Mouse (Mus musculus): ENCODE data around the gene Krtap19-2. TPM values are rescaled to one million over a fixed set of nuclear protein-coding genes. Genes with fewer than 3 reads are reported as not detected.

Gene Krtap19-2
- polyA plus RNA-seq (2017; shearing (Covaris generic)): not detected

DNA sequence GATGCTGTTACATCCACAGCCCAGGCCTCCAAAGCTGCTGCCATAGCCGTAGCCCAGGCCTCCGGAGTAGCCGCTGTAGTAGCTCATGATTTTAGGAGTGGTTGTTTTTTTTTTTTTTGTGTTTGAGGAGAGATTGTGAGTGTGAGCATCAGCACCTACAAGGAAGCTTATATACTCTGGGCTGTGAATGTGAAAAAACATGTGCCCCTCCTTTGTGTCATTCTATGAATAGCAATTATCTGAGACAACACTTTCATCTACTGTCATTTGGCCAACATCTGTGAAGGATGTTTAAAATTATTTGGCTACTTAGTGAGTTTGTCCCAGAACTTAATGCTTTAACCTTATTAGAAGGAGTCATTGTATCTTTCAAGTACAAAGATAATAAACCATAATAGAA is at the start of gene Krtap19-2:
Krtap19-2 (minus strand) TSS at position 101 of the 400 bp plus-strand sequence.
- ATAC-seq: no peak

DNA sequence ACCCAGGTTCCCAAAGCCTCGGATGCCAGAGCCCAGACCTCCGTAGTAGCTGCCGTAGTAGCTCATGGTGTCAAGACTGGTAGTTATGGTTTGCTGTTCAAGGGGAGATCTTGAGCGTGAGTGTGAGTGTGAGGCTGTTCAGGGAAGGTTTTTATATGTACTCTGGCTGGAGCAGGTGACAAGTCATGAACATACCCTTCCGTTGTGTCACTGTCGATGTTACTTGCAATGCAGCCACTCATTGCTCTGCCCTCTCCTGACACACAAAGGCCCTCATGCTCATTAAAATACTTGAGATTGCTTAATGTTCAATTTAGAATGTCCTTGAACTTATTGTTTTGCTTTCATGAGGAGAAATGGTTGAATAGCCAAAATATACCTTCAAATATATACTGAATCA is 22.3 kb upstream of the Krtap19-2 start, which contains the start of gene Krtap19-5:
Krtap19-5 (minus strand) TSS at position 101 of the 400 bp plus-strand sequence.
- no peak for ATAC-seq

DNA sequence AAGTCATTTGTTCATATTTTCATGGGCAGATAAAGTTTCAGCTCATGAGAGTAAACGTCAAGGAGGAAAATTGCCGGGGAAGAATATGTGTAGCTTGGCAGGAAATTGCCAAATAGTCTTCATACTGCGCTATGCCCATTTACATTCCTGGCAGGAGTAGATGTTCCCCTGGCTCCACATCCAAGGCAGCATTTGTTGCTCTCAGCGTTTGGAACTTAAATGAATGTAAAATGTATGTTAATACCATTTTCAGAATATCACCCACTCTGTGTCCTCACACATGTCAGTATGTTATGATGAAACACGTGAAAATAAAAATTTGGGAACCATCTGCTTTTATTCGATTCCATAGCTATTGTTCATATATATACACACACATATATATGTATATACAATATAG is 12.8 kb upstream of the Krtap19-2 start:
- ATAC-seq: no peak

DNA sequence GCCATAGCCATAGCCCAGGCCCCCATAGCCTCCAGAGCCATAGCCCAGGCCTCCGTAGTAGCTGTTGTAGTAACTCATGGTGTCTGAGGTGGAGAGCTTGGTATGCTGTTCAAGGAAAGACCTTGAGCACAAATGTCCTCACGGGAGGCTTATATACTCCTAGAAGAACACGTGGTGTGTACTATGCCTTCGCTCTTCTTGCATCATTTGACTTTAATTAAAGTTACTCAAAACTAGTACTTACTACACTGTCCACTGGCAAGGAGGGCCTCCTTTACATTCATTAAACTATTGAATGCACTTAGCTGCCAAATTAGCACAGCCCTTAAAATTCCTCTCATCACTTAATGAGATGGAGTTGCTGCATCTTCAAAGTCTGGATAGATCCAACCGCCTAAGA is 10.9 kb upstream of the Krtap19-2 start, which contains the start of gene Krtap19-4:
Krtap19-4 (minus strand) TSS at position 101 of the 400 bp plus-strand sequence.
- no peak for ATAC-seq

DNA sequence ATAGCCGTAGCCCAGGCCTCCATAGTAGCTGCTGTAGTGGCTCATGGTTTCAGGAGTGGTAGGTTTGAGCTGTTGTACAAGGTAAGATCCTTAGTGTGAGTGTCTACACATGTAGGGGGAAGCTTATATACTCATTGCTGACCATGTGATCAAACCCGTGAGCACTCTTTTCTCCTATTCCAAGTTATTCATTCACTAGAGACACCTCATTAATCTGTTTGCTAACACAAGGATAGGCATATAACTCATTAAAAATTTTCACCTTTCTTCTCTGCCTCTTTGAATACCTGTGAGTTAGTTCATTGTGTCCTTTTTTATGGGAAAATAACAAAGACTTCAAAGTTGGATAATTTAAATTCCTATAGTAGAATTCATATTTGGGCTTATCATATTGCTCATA is 3.9 kb upstream of the Krtap19-2 start, which contains the start of gene Krtap19-3:
Krtap19-3 (minus strand) TSS at position 101 of the 400 bp plus-strand sequence.
- no peak for ATAC-seq

DNA sequence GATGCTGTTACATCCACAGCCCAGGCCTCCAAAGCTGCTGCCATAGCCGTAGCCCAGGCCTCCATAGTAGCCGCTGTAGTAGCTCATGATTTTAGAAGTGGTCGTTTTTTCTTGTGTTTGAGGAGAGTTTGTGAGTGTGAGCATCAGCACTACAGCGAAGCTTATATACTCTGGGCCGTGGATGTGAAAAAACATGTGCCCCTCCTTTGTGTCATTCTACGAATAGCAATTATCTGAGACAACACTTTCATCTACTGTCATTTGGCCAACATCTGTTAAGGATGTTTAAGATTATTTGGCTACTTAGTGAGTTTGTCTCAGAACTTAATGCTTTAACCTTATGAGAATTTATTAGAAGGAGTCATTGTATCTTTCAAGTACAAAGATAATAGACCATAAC is 4.8 kb downstream of the Krtap19-2 start, which contains the start of gene Krtap19-1:
Krtap19-1 (minus strand) TSS at position 101 of the 400 bp plus-strand sequence.
- ATAC-seq: no peak

DNA sequence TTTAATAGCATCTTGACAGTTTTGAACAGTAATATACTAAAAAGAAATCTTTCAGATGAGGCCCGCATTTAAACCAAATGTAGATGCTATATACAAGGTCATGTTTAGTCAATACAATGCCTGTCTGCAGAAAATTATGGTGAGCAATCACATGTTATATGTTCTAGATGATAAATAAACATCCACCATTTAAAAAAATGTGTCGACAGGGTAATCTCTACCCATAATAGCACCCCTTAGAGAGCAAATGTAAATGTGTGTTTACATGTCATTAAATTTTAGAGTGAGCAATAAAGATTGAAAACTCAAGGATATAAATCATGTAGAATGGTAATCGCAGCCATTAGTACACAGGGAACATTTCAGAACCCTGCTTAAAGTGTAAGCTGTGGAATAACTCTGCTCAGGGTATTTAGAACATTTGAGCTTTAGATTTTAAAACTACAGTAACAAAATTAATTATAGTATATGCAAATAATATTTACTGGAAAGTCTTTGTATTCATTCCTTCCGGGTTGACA is 9.1 kb downstream of the Krtap19-2 start:
- ATAC-seq: no peak

DNA sequence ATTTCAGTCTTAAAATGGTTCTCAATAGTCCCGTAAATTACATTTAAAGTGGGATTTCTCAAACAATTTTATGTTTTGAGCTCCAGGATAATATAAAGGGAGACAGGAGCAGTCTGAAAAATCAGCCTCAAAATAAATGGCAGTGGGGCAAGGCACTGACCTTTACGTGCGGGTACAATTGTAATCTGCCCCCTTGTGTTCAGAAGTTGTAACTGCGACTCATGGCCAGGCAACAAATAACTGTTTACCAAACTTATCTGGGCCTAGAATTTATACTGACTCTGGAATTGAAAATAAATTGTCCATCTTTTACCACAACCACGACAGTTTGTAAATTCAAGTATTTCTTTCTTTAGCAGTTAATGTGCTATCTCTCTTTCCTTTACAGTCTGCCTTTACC is 22.6 kb downstream of the Krtap19-2 start:
- ATAC-seq: no peak

DNA sequence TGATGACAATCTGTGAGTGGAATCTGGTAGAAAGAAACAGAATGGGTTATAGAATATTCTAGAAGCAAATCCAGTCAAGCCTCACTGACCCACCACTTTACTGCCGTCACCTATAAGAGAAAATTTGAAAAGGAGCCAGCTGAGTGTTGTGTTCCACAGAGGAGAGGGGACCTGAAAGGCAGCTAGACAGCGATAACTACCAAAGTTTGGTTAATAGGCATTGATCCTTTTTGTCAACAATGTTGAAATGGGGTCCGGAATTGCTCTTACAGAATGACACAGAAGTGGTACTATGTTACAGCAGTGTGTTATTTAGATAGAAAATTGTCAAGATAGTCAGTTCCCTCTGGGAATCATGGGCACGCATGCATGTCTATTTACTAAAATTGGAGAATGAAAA is 25.5 kb downstream of the Krtap19-2 start:
- ATAC-seq: no peak

DNA sequence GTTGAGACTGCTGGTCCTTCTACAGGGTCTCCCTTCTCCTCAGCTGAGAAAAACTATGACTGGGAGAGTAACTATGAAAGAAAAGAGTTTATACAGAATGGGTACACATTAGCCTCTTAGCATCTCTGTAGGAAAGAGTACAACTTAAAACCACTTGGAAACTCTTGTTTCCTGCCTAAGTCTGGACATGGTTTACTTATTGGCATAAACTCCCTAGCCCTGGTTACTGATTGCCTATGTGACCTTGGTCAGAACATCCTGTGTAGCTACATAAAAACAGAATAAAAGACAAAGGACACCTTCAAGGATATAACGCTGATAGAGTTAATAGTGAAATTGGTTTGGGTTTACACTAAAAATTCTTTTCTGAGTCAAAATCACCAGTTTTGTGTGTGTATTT is 26.7 kb downstream of the Krtap19-2 start:
- ATAC-seq: no peak

DNA sequence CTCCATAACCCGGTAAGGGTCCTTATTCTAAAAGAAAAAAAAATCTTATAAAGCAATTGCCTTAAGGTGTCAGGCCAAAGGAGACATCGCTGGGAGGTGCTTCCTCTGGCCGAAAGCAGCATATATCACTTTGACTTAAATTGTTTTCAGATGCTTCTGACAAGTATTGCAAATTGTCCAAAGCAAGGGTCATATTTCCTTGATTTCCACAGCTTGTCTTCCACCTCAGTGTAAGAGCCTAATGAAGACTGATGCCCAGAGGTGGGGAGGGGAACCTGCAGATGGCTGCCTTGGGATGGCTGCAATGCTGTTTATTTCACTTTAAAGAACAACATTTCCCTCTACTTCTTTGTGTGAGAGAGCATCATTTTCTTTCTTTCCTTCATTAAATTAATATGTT is 47.1 kb downstream of the Krtap19-2 start:
- no peak for ATAC-seq

DNA sequence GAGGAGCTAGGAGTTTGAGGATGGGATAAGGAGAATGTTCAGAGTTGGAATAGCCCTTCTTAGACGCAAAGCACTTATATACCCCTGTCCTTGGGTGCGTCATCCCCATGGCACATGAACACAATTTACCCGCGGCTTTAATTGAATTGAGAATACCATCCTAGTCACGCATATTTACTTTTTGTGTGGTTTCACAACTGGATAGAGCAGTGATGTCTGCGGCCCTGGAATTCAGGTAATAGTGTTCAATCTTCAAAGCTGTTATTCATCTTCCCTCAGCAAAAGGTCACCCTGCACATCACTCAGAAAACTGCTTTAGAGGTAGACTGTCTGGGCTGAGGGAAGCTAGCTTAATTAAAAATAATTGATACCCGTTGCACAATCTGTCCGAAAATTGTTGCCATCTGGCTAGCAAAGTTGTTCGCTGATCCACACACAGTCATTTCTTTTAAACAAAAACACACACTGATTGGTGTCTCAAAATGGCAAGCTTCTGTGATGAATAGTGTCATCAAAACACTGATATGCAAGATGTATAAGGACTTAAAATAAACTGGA is 47.9 kb downstream of the Krtap19-2 start, which contains the start of gene Krtap14:
Krtap14 (minus strand) TSS at position 51 of the 558 bp plus-strand sequence.
- ATAC-seq: no peak

DNA sequence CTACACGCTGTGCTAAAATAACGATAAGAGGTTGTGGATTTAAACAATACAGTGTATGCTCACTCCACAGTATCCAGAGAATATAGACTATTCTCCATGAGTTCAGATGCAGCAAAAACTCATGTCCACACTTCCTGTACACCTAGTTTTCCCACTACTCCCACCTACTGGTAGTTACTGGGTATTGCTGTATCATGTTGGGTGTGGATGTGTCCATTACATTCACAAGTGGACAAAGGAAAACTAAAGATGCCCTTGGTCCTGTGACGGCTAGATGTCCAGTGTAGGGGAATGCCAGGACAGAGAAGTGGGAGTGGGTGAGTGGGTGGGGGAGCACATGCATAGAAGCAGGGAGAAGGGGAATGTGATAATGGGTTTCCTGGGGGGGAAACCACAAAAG is 50.3 kb downstream of the Krtap19-2 start:
- no peak for ATAC-seq

Other genes with a start within 250 kb of the Krtap19-2 start
- gene 2310079G19Rik, start 246.6 kb downstream of the Krtap19-2 start, polyA plus RNA-seq (2017; shearing (Covaris generic)): not detected
- not detected for gene Krtap26-1, start 226.5 kb downstream of the Krtap19-2 start, polyA plus RNA-seq (2017; shearing (Covaris generic))
- gene Krtap27-1, start 202.6 kb downstream of the Krtap19-2 start, polyA plus RNA-seq (2017; shearing (Covaris generic)): not detected
- gene 2310061N02Rik, start 166.3 kb downstream of the Krtap19-2 start, polyA plus RNA-seq (2017; shearing (Covaris generic)): not detected
- under 1 TPM in 1 of 2 experiments, not detected in 1; 0.77 TPM for gene Krtap13-1, start 145.4 kb downstream of the Krtap19-2 start, polyA plus RNA-seq (2017; shearing (Covaris generic))
- gene Krtap13, start 122.6 kb downstream of the Krtap19-2 start, polyA plus RNA-seq (2017; shearing (Covaris generic)): not detected
- not detected for gene 2310034C09Rik, start 115.4 kb downstream of the Krtap19-2 start, polyA plus RNA-seq (2017; shearing (Covaris generic))
- not detected for gene 2310057N15Rik, start 100.1 kb downstream of the Krtap19-2 start, polyA plus RNA-seq (2017; shearing (Covaris generic))
- not detected for gene Gm5965, start 96.4 kb downstream of the Krtap19-2 start, polyA plus RNA-seq (2017; shearing (Covaris generic))
- not detected for gene Gm20741, start 62.0 kb downstream of the Krtap19-2 start, polyA plus RNA-seq (2017; shearing (Covaris generic))
- gene Krtap15, start 54.1 kb downstream of the Krtap19-2 start, polyA plus RNA-seq (2017; shearing (Covaris generic)): not detected
- gene Krtap14, start 48.1 kb downstream of the Krtap19-2 start, polyA plus RNA-seq (2017; shearing (Covaris generic)): not detected
- gene Krtap19-1, start 4.9 kb downstream of the Krtap19-2 start, polyA plus RNA-seq (2017; shearing (Covaris generic)): not detected
- gene Krtap19-3, start 3.8 kb upstream of the Krtap19-2 start, polyA plus RNA-seq (2017; shearing (Covaris generic)): not detected
- not detected for gene Krtap19-4, start 10.8 kb upstream of the Krtap19-2 start, polyA plus RNA-seq (2017; shearing (Covaris generic))
- not detected for gene Krtap19-5, start 22.2 kb upstream of the Krtap19-2 start, polyA plus RNA-seq (2017; shearing (Covaris generic))
- gene Krtap19-9b, start 58.0 kb upstream of the Krtap19-2 start, polyA plus RNA-seq (2017; shearing (Covaris generic)): not detected
- gene Krtap16-3, start 88.6 kb upstream of the Krtap19-2 start, polyA plus RNA-seq (2017; shearing (Covaris generic)): not detected
- not detected for gene Krtap22-2, start 136.5 kb upstream of the Krtap19-2 start, polyA plus RNA-seq (2017; shearing (Covaris generic))
- not detected for gene Gm10229, start 141.0 kb upstream of the Krtap19-2 start, polyA plus RNA-seq (2017; shearing (Covaris generic))
- not detected for gene Krtap6-1, start 157.4 kb upstream of the Krtap19-2 start, polyA plus RNA-seq (2017; shearing (Covaris generic))
- gene Gm10228, start 167.2 kb upstream of the Krtap19-2 start, polyA plus RNA-seq (2017; shearing (Covaris generic)): not detected
- gene Krtap6-5, start 173.6 kb upstream of the Krtap19-2 start, polyA plus RNA-seq (2017; shearing (Covaris generic)): not detected
- gene 1110025L11Rik, start 189.7 kb upstream of the Krtap19-2 start, polyA plus RNA-seq (2017; shearing (Covaris generic)): not detected
- not detected for gene Krtap6-3, start 209.7 kb upstream of the Krtap19-2 start, polyA plus RNA-seq (2017; shearing (Covaris generic))